Comparison of ENCODE assay signal across 8 mouse cellular contexts in the genomic region with DNA sequence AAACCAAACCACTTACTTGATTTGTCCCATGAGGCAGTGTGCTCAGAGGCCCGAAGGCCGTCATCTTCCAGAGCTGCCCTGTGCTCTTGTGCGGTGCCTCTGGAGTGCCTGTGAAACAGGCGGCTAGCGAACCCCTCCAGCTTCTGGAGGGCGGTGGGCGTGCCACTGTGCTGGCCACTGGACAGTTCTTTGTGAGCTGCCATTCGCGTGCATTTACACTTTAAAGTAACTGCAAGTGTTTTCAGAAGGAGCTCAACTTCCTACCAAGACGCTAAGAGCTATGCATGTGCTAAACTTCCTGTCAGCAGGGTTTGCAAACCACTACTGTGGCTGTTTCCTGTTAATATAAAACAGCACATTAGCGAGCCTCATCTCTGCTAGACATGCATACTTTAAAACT. TPM values are rescaled to one million over a fixed set of nuclear protein-coding genes. Genes with fewer than 3 reads are reported as not detected.
DNase-seq lines count a peak whose midpoint lies in the region; ATAC-seq lines count a peak whose summit lies in the region.

No protein-coding gene starts in this region.

- peak overlapping the region; percentile 34 for H3K4me2 ChIP-seq in embryonic facial prominence, embryonic 15.5 days (replicated peaks)
- peak overlapping the region; percentile 50 for H3K4me2 ChIP-seq in limb, embryonic 12.5 days
- H3K4me2 ChIP-seq in midbrain, embryonic 14.5 days (ENCODE audit: low read length) = no peak overlapping the region; the same call in 1 of the 2 replicates

- no peaks in the 10 kb centered on the region for H3K27me3 ChIP-seq in embryonic facial prominence, embryonic 15.5 days
- no peaks in the 10 kb centered on the region for H3K27me3 ChIP-seq in limb, embryonic 12.5 days
- H3K27me3 ChIP-seq in midbrain, embryonic 14.5 days (ENCODE audit: control insufficient read depth, insufficient read depth, low read length) = no peaks in the 10 kb centered on the region

- no peaks in the 10 kb centered on the region for H3K36me3 ChIP-seq in embryonic facial prominence, embryonic 15.5 days
- H3K36me3 ChIP-seq in limb, embryonic 12.5 days = no peaks in the 10 kb centered on the region
- no peaks in the 10 kb centered on the region for H3K36me3 ChIP-seq in midbrain, embryonic 14.5 days (ENCODE audit: control insufficient read depth, insufficient read depth, low read length)

- no peaks in the 10 kb centered on the region for H3K9me3 ChIP-seq in embryonic facial prominence, embryonic 15.5 days (replicated peaks)
- H3K9me3 ChIP-seq in limb, embryonic 12.5 days = no peaks in the 10 kb centered on the region
- no peaks in the 10 kb centered on the region for H3K9me3 ChIP-seq in midbrain, embryonic 14.5 days (ENCODE audit: control insufficient read depth, low read length)

- WGBS in embryonic facial prominence, embryonic 15.5 days = 12% methylated on average over 11 of the region's 11 CpGs
- 7% methylated on average over 11 of the region's 11 CpGs for WGBS in limb, embryonic 12.5 days
- 29% methylated on average over 11 of the region's 11 CpGs for WGBS in midbrain, embryonic 14.5 days

- H3K9ac ChIP-seq in embryonic facial prominence, embryonic 15.5 days = no peak overlapping the region
- peak overlapping the region; percentile 27; the same call in 1 of the 2 replicates for H3K9ac ChIP-seq in limb, embryonic 12.5 days (replicated peaks)
- no peak overlapping the region for H3K9ac ChIP-seq in midbrain, embryonic 14.5 days (replicated peaks; ENCODE audit: low read length)

- H3K27ac ChIP-seq in embryonic facial prominence, embryonic 15.5 days (replicated peaks) = 0 out of 2 replicates have a peak overlapping the region, but pooled peaks have one; percentile 34
- peak overlapping the region; percentile 69 for H3K27ac ChIP-seq in limb, embryonic 12.5 days
- no peak overlapping the region for H3K27ac ChIP-seq in midbrain, embryonic 14.5 days (replicated peaks; ENCODE audit: low read depth, low read length)

- peaks cover 5% of the 10 kb centered on the region for H3K4me1 ChIP-seq in embryonic facial prominence, embryonic 15.5 days
- H3K4me1 ChIP-seq in limb, embryonic 12.5 days (replicated peaks) = peaks cover 13% of the 10 kb centered on the region
- peaks cover 17% of the 10 kb centered on the region for H3K4me1 ChIP-seq in midbrain, embryonic 14.5 days (ENCODE audit: control insufficient read depth, insufficient read depth, low read length)

- no peak for ATAC-seq in embryonic facial prominence, embryonic 15.5 days (ENCODE audit: insufficient number of reproducible peaks, low FRiP score, low TSS enrichment, low read depth)
- peak; percentile 64 to 67 for ATAC-seq in hematopoietic stem cell, adult 5-6 weeks (replicated peaks in 1 of 2; ENCODE audit: insufficient read depth in 1 of 2, low FRiP score in 2 of 2, low TSS enrichment in 1 of 2, low read depth in 1 of 2, poor library complexity in 2 of 2, severe bottlenecking in 2 of 2)
- no peak for ATAC-seq in limb, embryonic 12.5 days (ENCODE audit: insufficient number of reproducible peaks, insufficient read depth, low FRiP score, low TSS enrichment, low read depth)
- ATAC-seq in midbrain, embryonic 14.5 days (ENCODE audit: low FRiP score, low TSS enrichment) = no peak

- peak; percentile 94 for DNase-seq in heart, adult 11 months
- no peak for DNase-seq in heart, adult 8-10 months (ENCODE audit: low spot score)
- peak; percentile 26 for DNase-seq in midbrain, embryonic 14.5 days
- no peak for DNase-seq in urinary bladder, postnatal 4 days (ENCODE audit: low spot score in 2 of 2)
- no peak for DNase-seq in cerebellum, postnatal 4 days (ENCODE audit: low spot score in 2 of 2)

- H3K4me3 ChIP-seq in embryonic facial prominence, embryonic 15.5 days (replicated peaks) = peak overlapping the region; percentile 11; the same call in 1 of the 2 replicates
- peak overlapping the region; percentile 21; the same call in 1 of the 2 replicates for H3K4me3 ChIP-seq in limb, embryonic 12.5 days (replicated peaks)
- H3K4me3 ChIP-seq in midbrain, embryonic 14.5 days (replicated peaks; ENCODE audit: low read depth, low read length) = no peak overlapping the region

RNA-seq across cellular contexts. Expression of a gene that starts 31.7 kb away (rescaled TPM):
- total RNA-seq in heart, adult 8-10 months (2022) = 10 to 100 TPM; 55.5 to 64.9 (median 61.1) TPM
- 60.5 and 62.4 TPM in 2 replicates for polyA plus RNA-seq in embryonic facial prominence, embryonic 15.5 days (2015; fragmentation: Nextera tagmentation; extraction: Ambion mirVana)
- 133 and 147 TPM in 2 replicates for total RNA-seq in hematopoietic stem cell, adult 5-6 weeks (2017)
- 87.3 and 87.7 TPM in 2 replicates for polyA plus RNA-seq in limb, embryonic 12.5 days (2016; fragmentation: Nextera tagmentation; extraction: Ambion mirVana)
- polyA plus RNA-seq in midbrain, embryonic 14.5 days (2014; fragmentation: Nextera tagmentation; extraction: Ambion mirVana) = 143 and 186 TPM in 2 replicates

Comparison
In these comparisons a context has a peak if more than half of its experiments do, and no peak if none do; other contexts are left out.
1. DNase-seq: peak in heart, adult 11 months (single experiment) and midbrain, embryonic 14.5 days (single experiment); none in heart, adult 8-10 months (single experiment), urinary bladder, postnatal 4 days (0 of 2) and cerebellum, postnatal 4 days (0 of 2).
2. ATAC-seq: peak in hematopoietic stem cell, adult 5-6 weeks (2 of 2); none in embryonic facial prominence, embryonic 15.5 days (single experiment), limb, embryonic 12.5 days (single experiment) and midbrain, embryonic 14.5 days (single experiment).